Mouse (Mus musculus) forebrain, embryonic 15.5 days (tissue): ENCODE data around the gene Nucb1. TPM values are rescaled to one million over a fixed set of nuclear protein-coding genes. Genes with fewer than 3 reads are reported as not detected.

Experiments
- ATAC-seq: fragments of 200-750 bp; cut with Nextera tagmentation; replicated peaks from 2 replicates; pipeline ENCODE4 v1.8.0; 2017; ENCODE audit warnings: mild to moderate bottlenecking, moderate TSS enrichment, moderate library complexity
- H3K27ac ChIP-seq: fragments of 300-500 bp; sonication (generic); replicated peaks from 2 replicates; pipeline ENCODE4 v1.5.1; 2015; ENCODE audit warnings: mild to moderate bottlenecking, inconsistent platforms
- H3K27me3 ChIP-seq: fragments of 300-500 bp; sonication (generic); 2 replicates; pipeline ENCODE4 v1.6.1; 2015; ENCODE audit warnings: inconsistent platforms
- H3K36me3 ChIP-seq: fragments of 300-500 bp; sonication (generic); 2 replicates; pipeline ENCODE4 v1.6.1; 2015; ENCODE audit warnings: mild to moderate bottlenecking, inconsistent platforms
- H3K4me1 ChIP-seq: fragments of 300-500 bp; sonication (generic); 2 replicates; pipeline ENCODE4 v1.6.1; 2015; ENCODE audit warnings: inconsistent platforms
- H3K4me2 ChIP-seq: fragments of 300-500 bp; sonication (generic); replicated peaks from 2 replicates; pipeline ENCODE4 v1.6.1; 2015; ENCODE audit warnings: mild to moderate bottlenecking, inconsistent platforms
- H3K4me3 ChIP-seq: fragments of 300-500 bp; sonication (generic); 2 replicates; pipeline ENCODE4 v1.5.1; 2015; ENCODE audit warnings: mild to moderate bottlenecking, inconsistent platforms
- H3K9ac ChIP-seq: fragments of 300-500 bp; sonication (generic); replicated peaks from 2 replicates; pipeline ENCODE4 v1.6.1; 2015; ENCODE audit warnings: mild to moderate bottlenecking, inconsistent platforms
- H3K9me3 ChIP-seq: fragments of 300-500 bp; sonication (generic); 2 replicates; pipeline ENCODE4 v1.6.1; 2016; ENCODE audit warnings: inconsistent platforms
- WGBS: fragments of 180-500 bp; shearing (Covaris S2); methylation state at CpG from one replicate; pipeline ENCODE4 v1.1.7; 2015; ENCODE audit warnings: mixed read lengths; 5-methylcytosine and 5-hydroxymethylcytosine counted together
- polyA plus RNA-seq: library from polyadenylated mRNA; unstranded; fragments of >200 nt; fragmentation: Nextera tagmentation; extraction: Ambion mirVana; gene quantifications from 2 replicates; pipeline ENCODE4 v1.2.1, GENCODE M21; 2015

Gene Nucb1
- 95.0 and 95.7 TPM in 2 replicates for polyA plus RNA-seq

DNA sequence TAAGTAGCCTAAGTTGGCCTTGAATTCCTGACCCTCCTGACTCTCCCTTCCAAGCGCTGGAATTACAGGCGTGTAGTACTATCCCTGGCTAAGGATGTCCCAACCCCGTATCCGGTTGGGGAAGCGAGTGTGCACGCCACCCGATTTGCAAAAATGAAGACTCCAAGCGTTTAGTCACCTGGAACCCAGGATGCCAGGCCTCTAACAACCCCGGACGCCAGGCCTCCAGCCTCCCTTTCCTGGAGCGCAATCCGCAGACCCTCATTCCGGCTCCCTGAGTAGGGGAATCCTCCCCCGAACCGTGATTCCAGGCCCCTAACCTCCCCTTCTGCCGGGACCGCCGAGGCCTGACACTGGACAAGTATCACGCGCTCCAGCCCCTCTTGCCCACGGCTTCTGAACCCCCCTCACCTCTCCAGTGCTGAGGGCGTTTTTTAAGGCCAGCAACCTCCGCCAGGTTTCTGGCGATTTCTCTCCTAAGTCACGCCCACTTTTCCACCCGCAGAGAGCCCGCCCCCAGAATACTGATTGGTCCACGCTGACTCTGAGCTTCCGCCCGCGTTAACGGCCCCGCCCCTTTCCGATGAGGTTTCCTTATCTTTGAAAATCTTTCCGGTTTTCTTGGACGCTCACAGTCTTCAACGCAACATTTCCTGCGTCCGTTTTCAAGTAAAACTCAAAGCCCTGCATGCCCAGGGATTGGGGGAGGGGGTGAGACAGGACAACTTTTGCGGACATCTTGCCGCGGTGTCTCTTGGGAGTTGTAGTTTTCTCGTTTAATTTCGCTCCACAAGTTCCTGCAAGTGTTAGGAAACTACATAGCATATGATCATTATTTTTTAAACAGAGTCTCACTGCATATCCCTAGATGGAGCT is at the start of gene Nucb1:
TSS of gene Nucb1 (minus strand) at position 495 of the 876 bp plus-strand sequence.
- peak within 1 kb of the TSS; percentile 84 for H3K27ac ChIP-seq
- H3K9me3 ChIP-seq: no peaks in the 10 kb centered on the region
- H3K4me2 ChIP-seq: peak within 1 kb of the TSS; percentile 93
- ATAC-seq: peak; percentile 92
- no peaks in the 10 kb centered on the region for H3K27me3 ChIP-seq
- H3K4me1 ChIP-seq: peaks cover 14% of the 10 kb centered on the region
- H3K4me3 ChIP-seq: peak within 1 kb of the TSS; percentile 93
- WGBS: under 1% methylated on average over 44 of the region's 44 CpGs
- peak within 1 kb of the TSS; percentile 82 for H3K9ac ChIP-seq
- H3K36me3 ChIP-seq: peaks cover 4% of the 10 kb centered on the region; the same call in 1 of the 2 replicates

DNA sequence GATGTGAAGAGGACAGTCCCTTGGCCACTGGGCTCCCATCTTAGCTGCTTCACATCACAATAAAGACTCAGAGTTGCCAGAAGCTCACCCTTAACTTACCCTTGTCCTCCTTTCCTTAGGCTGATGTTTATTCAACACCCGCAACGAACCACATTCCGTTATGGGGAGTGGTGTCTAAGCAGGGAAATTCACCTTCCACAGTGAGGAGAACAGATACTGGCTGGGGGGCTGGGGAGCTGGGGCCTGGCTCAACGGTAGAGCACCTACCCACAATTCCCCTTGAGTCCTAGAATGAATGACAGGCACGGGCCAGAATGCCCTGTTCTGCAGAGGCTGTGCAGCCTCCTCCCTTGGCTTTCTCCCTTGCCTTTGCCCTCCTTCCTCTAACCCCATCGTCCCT is 48.7 kb upstream of the Nucb1 start:
- no peak for ATAC-seq
- Histone ChIP-seq H3K27ac (no peak overlapping the region), H3K9ac (no peak overlapping the region), H3K4me1 (no peaks in the 10 kb centered on the region), H3K36me3 (no peaks in the 10 kb centered on the region), H3K4me3 (no peak overlapping the region), H3K27me3 (no peaks in the 10 kb centered on the region; the same call in 1 of the 2 replicates), H3K9me3 (no peaks in the 10 kb centered on the region), H3K4me2 (no peak overlapping the region)
- WGBS: 54% methylated on average over 6 of the region's 6 CpGs

DNA sequence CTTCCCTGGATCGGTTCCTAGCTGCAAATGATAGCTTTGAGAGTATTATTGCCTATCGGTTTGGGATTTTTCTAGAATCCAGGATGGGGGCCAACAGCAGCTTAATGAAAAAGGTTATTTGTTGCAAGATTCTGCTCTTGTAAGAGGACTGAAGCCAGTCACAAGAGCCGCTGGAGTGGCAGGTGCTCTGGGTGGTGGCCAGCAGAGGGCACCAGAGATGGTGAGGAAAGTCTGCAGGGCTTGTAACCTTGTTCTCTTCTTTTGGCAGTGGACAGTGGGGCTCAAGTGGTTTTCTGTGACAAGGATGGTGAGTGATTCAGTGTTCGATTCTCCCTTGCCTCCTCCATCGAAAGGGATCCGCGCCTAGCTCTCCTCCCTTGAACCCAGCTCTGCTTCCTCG is 45.6 kb upstream of the Nucb1 start:
- Histone ChIP-seq H3K4me2 (no peak overlapping the region), H3K4me3 (no peak overlapping the region), H3K27me3 (no peaks in the 10 kb centered on the region), H3K4me1 (no peaks in the 10 kb centered on the region), H3K27ac (no peak overlapping the region), H3K36me3 (no peaks in the 10 kb centered on the region), H3K9me3 (no peaks in the 10 kb centered on the region), H3K9ac (no peak overlapping the region)
- WGBS: 27% methylated on average over 8 of the region's 8 CpGs
- no peak for ATAC-seq

DNA sequence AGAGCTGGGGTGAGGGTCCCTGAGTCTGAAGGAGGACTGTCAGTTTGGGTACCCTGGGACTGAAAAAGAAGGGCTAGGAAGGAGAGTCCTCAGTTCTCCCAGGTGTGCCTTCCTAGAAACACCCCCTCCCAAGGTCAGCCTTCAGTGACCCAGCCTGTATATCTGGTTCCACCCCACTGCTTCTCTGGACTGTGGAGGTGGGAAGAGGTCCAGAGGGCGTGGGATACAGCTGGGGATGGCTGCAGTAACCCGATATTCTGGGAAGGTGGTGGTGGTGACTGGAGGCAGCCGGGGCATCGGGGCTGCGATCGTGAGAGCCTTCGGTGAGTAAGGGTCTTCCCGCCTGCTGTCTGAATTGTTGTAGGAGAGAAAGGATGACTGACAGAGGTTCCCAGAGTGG is 44.5 kb upstream of the Nucb1 start, which contains the start of gene Hsd17b14:
TSS of gene Hsd17b14 (plus strand) at position 150 of the 400 bp plus-strand sequence.
- no peak for ATAC-seq

DNA sequence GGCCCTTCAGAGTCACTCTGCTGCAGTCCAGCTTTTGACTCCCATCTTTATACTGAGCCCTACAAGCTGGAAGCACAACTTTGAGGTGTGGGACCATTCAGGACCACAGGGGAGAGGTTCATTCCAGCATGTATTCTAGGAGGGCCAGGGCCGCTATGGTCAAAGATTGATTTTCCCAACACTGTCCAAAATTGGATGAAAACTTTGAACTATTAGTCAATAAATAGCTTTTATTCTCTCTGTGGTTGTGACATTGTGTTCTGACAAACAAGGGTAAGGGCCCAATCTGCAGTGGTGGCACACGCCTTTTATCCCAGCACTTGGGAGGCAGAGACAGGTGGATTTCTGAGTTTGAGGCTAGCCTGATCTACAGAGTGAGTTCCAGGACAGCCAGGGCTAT is 43.8 kb upstream of the Nucb1 start:
- WGBS: 89% methylated on average over 2 of the region's 2 CpGs
- no peak for ATAC-seq

More for the DNA sequence above, 44.5 kb upstream of the Nucb1 start, which contains the start of gene Hsd17b14:
- H3K9ac ChIP-seq: no peak within 1 kb of the TSS
- WGBS: 58% methylated on average over 8 of the region's 8 CpGs
- no peak within 1 kb of the TSS for H3K4me3 ChIP-seq
- H3K4me1 ChIP-seq: no peaks in the 10 kb centered on the region
- no peaks in the 10 kb centered on the region for H3K36me3 ChIP-seq
- H3K9me3 ChIP-seq: no peaks in the 10 kb centered on the region
- H3K4me2 ChIP-seq: no peak within 1 kb of the TSS
- H3K27ac ChIP-seq: no peak within 1 kb of the TSS
- no peaks in the 10 kb centered on the region for H3K27me3 ChIP-seq

DNA sequence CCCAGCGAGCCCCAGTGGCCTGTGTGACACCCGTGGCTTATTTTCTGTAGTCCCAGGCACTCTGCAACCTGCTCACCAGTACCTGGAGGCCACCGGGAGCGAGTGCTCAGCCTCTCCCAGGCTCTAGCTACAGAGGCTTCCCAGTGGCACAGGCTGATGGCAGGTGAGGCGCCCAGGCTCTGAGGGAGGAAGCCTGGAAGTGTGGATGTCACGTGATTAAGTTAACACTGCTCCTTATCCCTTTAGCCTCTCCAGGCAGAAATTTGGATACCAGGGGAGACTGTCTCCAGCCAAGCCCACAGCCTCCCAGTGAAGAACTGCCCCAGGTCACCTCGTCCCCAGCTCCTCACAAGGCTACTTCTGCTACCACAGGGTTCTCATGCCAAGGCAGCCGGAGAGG is 43.3 kb upstream of the Nucb1 start:
- no peak overlapping the region for H3K27ac ChIP-seq
- H3K27me3 ChIP-seq: no peaks in the 10 kb centered on the region
- no peaks in the 10 kb centered on the region for H3K36me3 ChIP-seq
- 63% methylated on average over 8 of the region's 8 CpGs for WGBS
- no peak overlapping the region for H3K4me3 ChIP-seq
- H3K4me2 ChIP-seq: no peak overlapping the region
- no peak for ATAC-seq
- H3K4me1 ChIP-seq: no peaks in the 10 kb centered on the region
- H3K9me3 ChIP-seq: no peaks in the 10 kb centered on the region
- no peak overlapping the region for H3K9ac ChIP-seq

More for the DNA sequence above, 43.8 kb upstream of the Nucb1 start:
- no peak overlapping the region for H3K4me2 ChIP-seq
- no peaks in the 10 kb centered on the region for H3K36me3 ChIP-seq
- H3K27ac ChIP-seq: no peak overlapping the region
- no peaks in the 10 kb centered on the region for H3K9me3 ChIP-seq
- H3K9ac ChIP-seq: no peak overlapping the region
- no peaks in the 10 kb centered on the region for H3K4me1 ChIP-seq
- H3K4me3 ChIP-seq: no peak overlapping the region
- H3K27me3 ChIP-seq: no peaks in the 10 kb centered on the region

DNA sequence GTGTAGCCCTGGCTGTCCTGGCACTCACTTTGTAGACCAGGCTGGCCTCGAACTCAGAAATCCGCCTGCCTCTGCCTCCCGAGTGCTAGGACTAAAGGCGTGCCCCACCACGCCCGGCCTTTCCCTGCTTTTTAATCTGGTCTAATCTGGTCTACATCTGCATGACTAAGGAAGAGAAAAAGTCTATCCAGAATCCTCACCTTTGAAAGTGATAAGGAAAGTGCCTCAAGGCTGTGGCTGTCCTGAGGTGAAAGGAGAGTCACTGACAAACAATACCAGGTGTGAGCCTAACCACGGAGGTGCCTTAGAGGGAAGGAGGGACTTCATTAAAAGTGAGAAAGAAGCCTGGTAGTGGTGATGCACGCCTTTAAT is 41.3 kb upstream of the Nucb1 start:
- no peak for ATAC-seq
- Histone ChIP-seq H3K4me2 (no peak overlapping the region), H3K4me3 (no peak overlapping the region), H3K4me1 (no peaks in the 10 kb centered on the region), H3K9me3 (no peaks in the 10 kb centered on the region), H3K27ac (no peak overlapping the region), H3K27me3 (no peaks in the 10 kb centered on the region), H3K9ac (no peak overlapping the region), H3K36me3 (no peaks in the 10 kb centered on the region)
- WGBS: 79% methylated on average over 8 of the region's 8 CpGs

DNA sequence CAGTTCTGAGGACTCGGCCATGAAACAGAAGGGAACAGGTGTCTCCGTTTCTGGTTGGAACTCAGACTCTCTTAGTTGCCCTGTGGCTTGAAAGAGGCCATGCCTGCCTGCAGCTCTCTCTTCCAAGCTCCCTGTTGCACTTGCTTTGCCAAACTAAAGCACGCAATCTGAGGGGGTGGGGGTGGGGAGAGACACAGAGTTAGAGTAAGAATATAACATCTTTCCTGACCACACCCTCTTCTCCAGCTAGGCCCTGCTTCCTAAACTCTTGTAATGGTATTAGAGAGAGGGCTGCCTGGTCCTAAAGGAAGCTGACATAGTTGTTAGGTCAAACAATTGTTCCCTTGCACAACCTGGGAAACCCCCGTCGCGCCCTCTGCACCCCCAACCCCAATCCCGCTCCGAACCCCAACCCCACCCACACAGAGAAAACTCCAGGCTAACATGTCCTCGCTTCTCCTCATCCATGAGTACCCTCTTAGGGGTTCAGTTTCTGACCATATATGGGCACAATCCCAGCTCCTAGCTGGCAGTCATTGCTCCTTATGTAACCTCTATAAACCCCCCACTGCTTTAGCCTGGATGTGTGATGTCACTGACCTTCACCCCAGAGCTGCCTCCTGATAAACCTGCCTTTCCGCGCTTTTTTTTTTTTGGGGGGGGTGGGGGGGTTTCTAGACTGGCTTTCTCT is 40.8 kb upstream of the Nucb1 start:
- H3K4me3 ChIP-seq: no peak overlapping the region
- no peaks in the 10 kb centered on the region for H3K27me3 ChIP-seq
- WGBS: 76% methylated on average over 11 of the region's 11 CpGs
- no peaks in the 10 kb centered on the region for H3K9me3 ChIP-seq
- H3K36me3 ChIP-seq: no peaks in the 10 kb centered on the region
- H3K4me1 ChIP-seq: no peaks in the 10 kb centered on the region
- ATAC-seq: no peak
- H3K9ac ChIP-seq: no peak overlapping the region
- no peak overlapping the region for H3K27ac ChIP-seq
- H3K4me2 ChIP-seq: no peak overlapping the region

DNA sequence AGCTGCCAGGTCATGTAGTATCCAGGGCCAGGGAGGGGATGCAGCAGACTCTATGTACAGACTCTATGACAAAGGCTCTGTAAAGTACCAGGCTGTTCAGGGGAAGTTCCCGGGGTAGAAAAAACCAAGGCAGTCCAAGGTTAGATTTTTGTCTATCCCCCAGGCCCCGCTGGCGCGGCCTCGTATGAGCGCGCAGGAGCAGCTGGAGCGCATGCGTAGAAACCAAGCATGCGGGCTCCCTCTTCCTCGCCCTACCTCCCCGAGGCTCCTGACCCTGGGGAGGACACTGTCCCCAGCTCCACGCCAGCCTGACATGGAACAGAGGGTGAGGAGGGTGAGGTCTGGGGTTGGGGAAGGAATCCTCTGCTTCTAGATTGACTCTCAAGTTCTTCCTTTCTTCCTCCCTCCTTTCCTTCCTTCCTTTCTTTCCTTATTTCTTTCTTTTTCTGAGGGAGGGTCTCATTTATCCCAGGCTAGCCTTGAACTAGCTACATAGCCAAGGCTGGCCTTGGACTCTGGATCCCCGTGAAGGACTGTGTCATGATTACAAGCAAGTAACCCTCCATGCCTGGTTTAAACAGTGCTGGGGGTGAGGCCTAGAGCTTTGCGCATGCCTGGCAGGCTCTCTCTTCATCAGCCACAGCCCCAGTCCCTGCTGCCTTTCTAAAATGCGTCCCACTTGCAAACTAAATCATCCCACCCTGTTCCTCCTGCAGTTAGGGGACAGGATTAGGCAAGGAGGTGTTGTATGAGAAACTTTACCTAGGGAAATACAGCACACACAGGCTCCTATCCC is 39.6 kb upstream of the Nucb1 start:
- H3K4me2 ChIP-seq: no peak overlapping the region
- no peak overlapping the region for H3K4me3 ChIP-seq
- H3K27ac ChIP-seq: no peak overlapping the region
- no peaks in the 10 kb centered on the region for H3K4me1 ChIP-seq
- no peak overlapping the region for H3K9ac ChIP-seq
- ATAC-seq: no peak
- no peaks in the 10 kb centered on the region for H3K27me3 ChIP-seq
- 89% methylated on average over 16 of the region's 16 CpGs for WGBS
- H3K36me3 ChIP-seq: no peaks in the 10 kb centered on the region
- no peaks in the 10 kb centered on the region for H3K9me3 ChIP-seq

DNA sequence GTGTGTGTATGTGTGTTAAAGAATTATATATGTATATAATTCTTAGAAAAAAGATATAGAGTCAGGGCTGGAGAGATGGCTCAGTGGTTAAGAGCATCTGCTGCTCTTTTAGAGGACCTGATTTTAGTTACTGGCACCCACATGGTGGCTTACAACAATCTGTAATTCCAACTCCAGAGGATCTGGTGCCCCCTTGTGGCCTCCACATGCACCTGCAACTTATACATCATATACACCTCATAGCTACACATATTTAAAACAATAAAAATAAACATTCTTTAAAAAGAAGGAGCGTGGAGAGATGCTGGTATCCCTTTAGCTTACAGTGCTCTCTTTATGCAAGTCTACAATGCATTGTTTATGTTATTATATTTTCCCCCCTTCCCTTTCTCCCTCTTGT is 34.3 kb upstream of the Nucb1 start:
- no peaks in the 10 kb centered on the region for H3K9me3 ChIP-seq
- 97% methylated on average over 1 of the region's 1 CpGs for WGBS

DNA sequence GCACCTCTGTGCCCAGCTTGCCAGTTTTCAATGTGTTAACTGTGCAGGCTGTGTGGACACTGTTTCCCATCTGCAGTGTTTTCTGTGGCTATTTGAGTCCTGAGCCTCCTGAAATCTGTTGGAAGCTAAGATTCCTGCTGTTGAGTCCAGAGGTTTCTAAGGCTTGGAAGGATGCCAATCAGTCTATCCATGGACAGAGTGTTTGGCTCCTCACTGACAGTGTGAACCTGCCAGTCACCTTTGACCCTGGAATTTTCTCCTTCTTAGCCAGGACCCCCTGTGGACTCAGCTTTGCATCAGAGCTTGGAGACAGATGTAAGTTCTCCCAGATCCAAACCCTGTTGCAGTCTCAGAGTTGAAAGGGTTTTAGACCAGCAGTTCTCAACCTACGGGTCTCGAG is 30.0 kb upstream of the Nucb1 start:
- H3K9ac ChIP-seq: no peak overlapping the region
- H3K4me2 ChIP-seq: no peak overlapping the region
- H3K4me3 ChIP-seq: no peak overlapping the region
- H3K27me3 ChIP-seq: no peaks in the 10 kb centered on the region
- H3K27ac ChIP-seq: no peak overlapping the region
- peaks cover 7% of the 10 kb centered on the region for H3K4me1 ChIP-seq
- H3K9me3 ChIP-seq: no peaks in the 10 kb centered on the region
- no peak for ATAC-seq
- H3K36me3 ChIP-seq: no peaks in the 10 kb centered on the region
- WGBS: 73% methylated on average over 2 of the region's 2 CpGs

More for the DNA sequence above, 34.3 kb upstream of the Nucb1 start:
- H3K9ac ChIP-seq: no peak overlapping the region
- ATAC-seq: no peak
- no peak overlapping the region for H3K4me3 ChIP-seq
- no peaks in the 10 kb centered on the region for H3K4me1 ChIP-seq
- no peaks in the 10 kb centered on the region for H3K36me3 ChIP-seq
- H3K27ac ChIP-seq: no peak overlapping the region
- no peaks in the 10 kb centered on the region for H3K27me3 ChIP-seq
- no peak overlapping the region for H3K4me2 ChIP-seq

DNA sequence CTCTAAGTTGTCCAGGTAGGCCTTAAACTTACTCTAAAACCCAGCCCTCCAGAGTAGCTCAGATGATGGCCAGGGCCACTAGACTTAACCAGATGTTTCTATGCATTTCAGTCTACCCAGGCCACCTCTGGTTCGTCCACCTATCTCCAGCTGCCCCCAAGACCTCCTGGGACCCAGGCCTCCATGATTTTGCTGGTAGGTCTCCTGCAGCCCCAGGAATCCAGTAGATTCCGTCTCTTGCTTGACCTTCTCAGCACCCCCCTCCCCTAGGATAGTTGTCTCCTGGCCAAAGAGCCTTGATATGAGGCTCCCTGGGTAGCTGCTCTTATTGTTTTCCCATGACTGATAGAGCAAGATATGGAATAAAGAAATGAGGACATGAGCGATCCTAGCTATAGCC is 28.9 kb upstream of the Nucb1 start:
- no peak overlapping the region for H3K4me3 ChIP-seq
- no peaks in the 10 kb centered on the region for H3K9me3 ChIP-seq
- H3K36me3 ChIP-seq: no peaks in the 10 kb centered on the region
- WGBS: 90% methylated on average over 3 of the region's 3 CpGs
- ATAC-seq: no peak; the same call in 1 of the 2 replicates
- H3K4me2 ChIP-seq: no peak overlapping the region
- peaks cover 7% of the 10 kb centered on the region for H3K4me1 ChIP-seq
- no peaks in the 10 kb centered on the region for H3K27me3 ChIP-seq
- no peak overlapping the region for H3K9ac ChIP-seq
- H3K27ac ChIP-seq: no peak overlapping the region
